Mouse (Mus musculus) CH12.LX (cell line): ENCODE data around the gene Lrrc8c. TPM values are rescaled to one million over a fixed set of nuclear protein-coding genes. Genes with fewer than 3 reads are reported as not detected.
"Not testable (repeated sequence)": the region's sequence is repeated elsewhere in the genome, so short reads cannot be mapped to it uniquely, and the experiment has no call there.

Experiments
- DNase-seq: peaks from one replicate; pipeline ENCODE4 v3.0.0-alpha.2; 2013; ENCODE audit errors: extremely low read depth
- H3K27ac ChIP-seq: 2 replicates; pipeline ENCODE4 v1.5.1; 2012; ENCODE audit warnings: low read depth, mild to moderate bottlenecking, control low read depth, moderate library complexity; ENCODE audit not compliant: insufficient read depth
- H3K27me3 ChIP-seq: replicated peaks from 2 replicates; pipeline ENCODE3; 2012; ENCODE audit warnings: inconsistent platforms
- H3K36me3 ChIP-seq, 2 experiments: replicated peaks in 1 of 2; 2 replicates each; pipeline versions ENCODE3 to v1.6.1; 2012; ENCODE audit warnings: inconsistent platforms in 1 of 2, low read length in 1 of 2, mild to moderate bottlenecking in 1 of 2, mixed read lengths in 1 of 2, moderate library complexity in 1 of 2; ENCODE audit not compliant: control insufficient read depth in 1 of 2, insufficient read depth in 1 of 2
- H3K4me1 ChIP-seq, 2 experiments: 2 replicates each; pipeline ENCODE4 v1.6.1; 2012; ENCODE audit warnings: inconsistent platforms in 1 of 2, moderate library complexity in 1 of 2; ENCODE audit not compliant: insufficient read depth in 2 of 2, control insufficient read depth in 1 of 2
- H3K4me2 ChIP-seq: 2 replicates; pipeline ENCODE4 v1.6.1; 2012; ENCODE audit warnings: low read depth, mild to moderate bottlenecking, control low read depth; ENCODE audit not compliant: poor library complexity, insufficient read depth, severe bottlenecking
- H3K4me3 ChIP-seq, 3 experiments: fragments of 150-350 bp in 1 of 3; sonication (generic) in 1 of 3; replicated peaks in 1 of 3; 2 replicates each; pipeline versions ENCODE3 to v1.5.1; 2011 to 2012; ENCODE audit warnings: low read depth in 2 of 3, low read length in 2 of 3, mild to moderate bottlenecking in 2 of 3, moderate library complexity in 2 of 3, control low read depth in 1 of 3, improper control_type of control experiment in 1 of 3, inconsistent platforms in 1 of 3, mixed read lengths in 1 of 3; ENCODE audit not compliant: poor library complexity in 1 of 3
- H3K79me2 ChIP-seq: replicated peaks from 2 replicates; pipeline ENCODE4 v1.6.1; 2012; ENCODE audit warnings: mild to moderate bottlenecking, moderate library complexity; ENCODE audit not compliant: control insufficient read depth, poor library complexity, insufficient read depth, severe bottlenecking; ENCODE audit errors: extremely low read depth
- H3K9ac ChIP-seq: 2 replicates; pipeline ENCODE4 v1.6.1; 2012; ENCODE audit warnings: low read depth, mild to moderate bottlenecking, control low read depth, moderate library complexity; ENCODE audit not compliant: insufficient read depth
- H3K9me3 ChIP-seq: replicated peaks from 2 replicates; pipeline ENCODE3; 2012; ENCODE audit warnings: low read length, inconsistent platforms, mixed read lengths
- BHLHE40 ChIP-seq: IDR thresholded peaks from 2 replicates; pipeline ENCODE4 v1.6.1; 2011; ENCODE audit warnings: mild to moderate bottlenecking, low read depth, low read length, improper control_type of control experiment
- CHD1 ChIP-seq: IDR thresholded peaks from 2 replicates; pipeline ENCODE4 v1.6.1; 2012; ENCODE audit warnings: low read depth, low read length, improper control_type of control experiment, inconsistent platforms
- CTCF ChIP-seq, 2 experiments: IDR thresholded peaks in 1 of 2; conservative IDR thresholded peaks in 1 of 2; 2 replicates each; pipeline ENCODE4 v1.5.1; 2011 to 2012; ENCODE audit warnings: low read depth in 2 of 2, low read length in 2 of 2, improper control_type of control experiment in 1 of 2, inconsistent platforms in 1 of 2, mild to moderate bottlenecking in 1 of 2, moderate library complexity in 1 of 2
- ELF1 ChIP-seq: IDR thresholded peaks from 2 replicates; pipeline ENCODE4 v1.6.1; 2014; ENCODE audit warnings: low read depth, mild to moderate bottlenecking, inconsistent platforms, low read length, improper control_type of control experiment
- EP300 ChIP-seq: IDR thresholded peaks from 2 replicates; pipeline ENCODE4 v1.6.1; 2011; ENCODE audit warnings: low read length, improper control_type of control experiment
- JUN ChIP-seq: IDR thresholded peaks from 2 replicates; pipeline ENCODE4 v1.6.1; 2011; ENCODE audit warnings: low read depth, mild to moderate bottlenecking, low read length, improper control_type of control experiment, moderate library complexity; ENCODE audit not compliant: insufficient read depth
- JUND ChIP-seq: conservative IDR thresholded peaks from 2 replicates; pipeline ENCODE4 v1.6.1; 2011; ENCODE audit warnings: low read depth, low read length, improper control_type of control experiment
- KAT2A ChIP-seq: IDR thresholded peaks from 2 replicates; pipeline ENCODE4 v1.6.1; 2012; ENCODE audit warnings: low read length, improper control_type of control experiment, inconsistent platforms; ENCODE audit not compliant: insufficient replicate concordance
- MAFK ChIP-seq: IDR thresholded peaks from 2 replicates; pipeline ENCODE4 v1.6.1; 2011; ENCODE audit warnings: low read length, improper control_type of control experiment; ENCODE audit not compliant: insufficient replicate concordance
- MAX ChIP-seq: IDR thresholded peaks from 2 replicates; pipeline ENCODE4 v1.6.1; 2011; ENCODE audit warnings: low read length, improper control_type of control experiment
- MEF2A ChIP-seq: IDR thresholded peaks from 2 replicates; pipeline ENCODE4 v1.6.1; 2014; ENCODE audit warnings: low read depth, mild to moderate bottlenecking, inconsistent platforms, low read length, improper control_type of control experiment, borderline replicate concordance
- PAX5 ChIP-seq: IDR thresholded peaks from 2 replicates; pipeline ENCODE4 v1.6.1; 2012; ENCODE audit warnings: low read length, inconsistent platforms, mixed read lengths
- POLR2A ChIP-seq: IDR thresholded peaks from 2 replicates; pipeline ENCODE4 v1.6.1; 2011; ENCODE audit warnings: low read depth, mild to moderate bottlenecking, improper control_type of control experiment, low read length
- POLR2AphosphoS2 ChIP-seq: IDR thresholded peaks from 2 replicates; pipeline ENCODE4 v1.6.1; 2011; ENCODE audit warnings: low read depth, low read length, improper control_type of control experiment
- RAD21 ChIP-seq: IDR thresholded peaks from 2 replicates; pipeline ENCODE4 v1.6.1; 2011; ENCODE audit warnings: low read depth, mild to moderate bottlenecking, low read length, improper control_type of control experiment, moderate library complexity
- RCOR1 ChIP-seq: conservative IDR thresholded peaks from 2 replicates; pipeline ENCODE4 v1.6.1; 2012; ENCODE audit warnings: low read depth, mild to moderate bottlenecking, inconsistent platforms, low read length, improper control_type of control experiment
- SIN3A ChIP-seq: IDR thresholded peaks from 2 replicates; pipeline ENCODE4 v1.6.1; 2012; ENCODE audit warnings: low read length, improper control_type of control experiment, inconsistent platforms
- SMC3 ChIP-seq: IDR thresholded peaks from 2 replicates; pipeline ENCODE4 v1.6.1; 2011; ENCODE audit warnings: low read depth, low read length, improper control_type of control experiment
- TCF12 ChIP-seq: IDR thresholded peaks from 2 replicates; pipeline ENCODE4 v1.6.1; 2014; ENCODE audit warnings: low read depth, mild to moderate bottlenecking, inconsistent platforms, low read length, improper control_type of control experiment
- dilution Hi-C: fragments of 300-500 bp; cut with MboI; formaldehyde crosslinking; loops from 2 replicates; pipeline ENCODE4 v1.14.3; 2020; ENCODE audit warnings: low sequenced_read_pairs; ENCODE audit not compliant: extremely low pct_unique_long_range_greater_than_20kb, extremely low pct_ligation_motif_present
- in situ Hi-C: fragments of 300-500 bp; cut with MboI; formaldehyde crosslinking; loops from 3 replicates; pipeline ENCODE4 v1.14.3; 2019; ENCODE audit warnings: low sequenced_read_pairs, low pct_ligation_motif_present, low pct_unique_long_range_greater_than_20kb, mixed read lengths
- polyA plus RNA-seq: library from polyadenylated mRNA; unstranded; fragments of >175 nt; gene quantifications from 2 replicates; pipeline ENCODE4 v1.2.1, GENCODE M21; 2012; ENCODE audit warnings: low read depth; ENCODE audit not compliant: insufficient read length
- total RNA-seq, 2 experiments: library from RNA; depleted of rRNA; stranded (reverse); fragments of 300-350 nt in 1 of 2; fragments of >200 nt in 1 of 2; gene quantifications; 2 replicates each; pipeline ENCODE4 v1.2.3; 2012 to 2014

The Lrrc8c gene
- total and polyA plus RNA-seq, 3 experiments: 3.3 to 10.3 (median 5.9) TPM

GRCm38 (mm10) chr5:105638266-105638665 lies 119.1 kb downstream of the Lrrc8c start:
- H3K27ac ChIP-seq, H3K9ac ChIP-seq, H3K4me2 ChIP-seq, H3K79me2 ChIP-seq, H3K4me3 ChIP-seq, H3K36me3 ChIP-seq, DNase-seq, in situ Hi-C loops, H3K9me3 ChIP-seq, H3K27me3 ChIP-seq, dilution Hi-C loops: not testable (repeated sequence)
- TF ChIP-seq SMC3 (peak; percentile 23; the same call in 1 of the 2 replicates), CTCF (conservative IDR thresholded peaks at IDR 0.05 in 1 of 2, IDR thresholded peaks at IDR 0.05 in 1 of 2; ENCODE audit: low read depth in 2 of 2, low read length in 2 of 2) (peak in 1 of 2 experiments; percentile 48; a peak in 2 of 4 replicates), RAD21 (peak; percentile 16)
- H3K4me1 ChIP-seq: peaks cover 4 to 29% of the 10 kb centered on the region in 2 experiments

- TF ChIP-seq TCF12 (no peak), MAX (no peak), KAT2A (no peak), SIN3A (no peak), MAFK (no peak), JUN (no peak), RAD21 (no peak), RCOR1 (no peak), ELF1 (no peak), MEF2A (no peak), POLR2A (no peak), POLR2AphosphoS2 (no peak), BHLHE40 (no peak)
- no peak overlapping the region for H3K27ac ChIP-seq
- no peak overlapping the region for H3K4me2 ChIP-seq
- peaks cover 4% of the 10 kb centered on the region for H3K9me3 ChIP-seq
- no peaks in the 10 kb centered on the region for H3K79me2 ChIP-seq
- no peak overlapping the region for H3K9ac ChIP-seq
- H3K4me1 ChIP-seq: peaks cover 4 to 33% of the 10 kb centered on the region in 2 experiments
- no peaks in the 10 kb centered on the region for H3K27me3 ChIP-seq
- no peaks in the 10 kb centered on the region for H3K36me3 ChIP-seq
- no peak for DNase-seq
- dilution Hi-C loops (no loop called here), in situ Hi-C loops (no loop called here)
- no peak overlapping the region for H3K4me3 ChIP-seq
These were observed 119.7 kb downstream of the Lrrc8c start for GRCm38 (mm10) chr5:105638916-105639315.

- Histone ChIP-seq H3K27ac (no peak overlapping the region), H3K4me2 (no peak overlapping the region), H3K4me3 (no peak overlapping the region), H3K79me2 (no peaks in the 10 kb centered on the region), H3K9me3 (peaks cover 4% of the 10 kb centered on the region), H3K36me3 (no peaks in the 10 kb centered on the region), H3K4me1 (peaks cover 4 to 33% of the 10 kb centered on the region in 2 experiments), H3K9ac (no peak overlapping the region), H3K27me3 (no peaks in the 10 kb centered on the region)
- in situ Hi-C loops (no loop called here), dilution Hi-C loops (no loop called here)
- no peak for DNase-seq
- no peak for TF ChIP-seq BHLHE40
- no peak for TF ChIP-seq EP300
- TF ChIP-seq POLR2AphosphoS2: no peak
- no peak for TF ChIP-seq CHD1
- TF ChIP-seq ELF1: no peak
- TF ChIP-seq POLR2A: no peak
- no peak for TF ChIP-seq PAX5
- TF ChIP-seq JUND: no peak
These were observed 120.2 kb downstream of the Lrrc8c start for GRCm38 (mm10) chr5:105639363-105639762.
